Mouse (Mus musculus) heart, postnatal 4 days (tissue): ENCODE data around the gene H2al1a. TPM values are rescaled to one million over a fixed set of nuclear protein-coding genes. Genes with fewer than 3 reads are reported as not detected.

Source experiments
- DNase-seq: peaks from one replicate; pipeline ENCODE4 v3.0.0; 2021
- total RNA-seq, 2 experiments: library from RNA; stranded (reverse); gene quantifications; 2 replicates each; pipeline ENCODE4 v1.2.3; 2021

Gene H2al1a
- total RNA-seq, 2 experiments from 2014 or later = not detected

GRCm38 (mm10) chrX:11345762-11346161 lies 46.7 kb downstream of the H2al1a start:
- DNase-seq = no peak

- DNase-seq = no peak
These were observed 47.7 kb downstream of the H2al1a start for GRCm38 (mm10) chrX:11346756-11347155.

Other genes starting within 250 kb of the H2al1a start
- gene H2al1b, start 3.2 kb downstream of the H2al1a start, total RNA-seq = not detected
- gene H2al1c, start 6.4 kb downstream of the H2al1a start, total RNA-seq = not detected
- not detected for gene H2al1d, start 9.6 kb downstream of the H2al1a start, total RNA-seq
- not detected for gene H2al1e, start 12.7 kb downstream of the H2al1a start, total RNA-seq
- gene H2al1f, start 15.9 kb downstream of the H2al1a start, total RNA-seq = not detected
- not detected for gene H2al1g, start 19.0 kb downstream of the H2al1a start, total RNA-seq
- not detected for gene H2al1h, start 22.2 kb downstream of the H2al1a start, total RNA-seq
- gene H2al1i, start 25.4 kb downstream of the H2al1a start, total RNA-seq = not detected
- gene H2al1j, start 28.6 kb downstream of the H2al1a start, total RNA-seq = not detected